Mouse (Mus musculus) testis, adult 2 months (tissue): ENCODE measurements around the gene Abhd13. TPM values are rescaled to one million over a fixed set of nuclear protein-coding genes. Genes with fewer than 3 reads are reported as not detected.

Experiments used
- H3K27ac ChIP-seq: fragments of 200-500 bp; 2 replicates; pipeline ENCODE4 v1.5.1; 2012; ENCODE audit warnings: low read depth, low read length; ENCODE audit not compliant: control insufficient read depth, insufficient read depth
- H3K27me3 ChIP-seq: fragments of 200-500 bp; 2 replicates; pipeline ENCODE4 v1.6.1; 2012; ENCODE audit warnings: mild to moderate bottlenecking, low read length, moderate library complexity; ENCODE audit not compliant: control insufficient read depth, insufficient read depth
- H3K36me3 ChIP-seq: fragments of 200-500 bp; 2 replicates; pipeline ENCODE4 v1.6.1; 2012; ENCODE audit warnings: mild to moderate bottlenecking, low read length; ENCODE audit not compliant: control insufficient read depth, insufficient read depth
- H3K4me1 ChIP-seq: fragments of 200-500 bp; 2 replicates; pipeline ENCODE4 v1.6.1; 2012; ENCODE audit warnings: low read length; ENCODE audit not compliant: control insufficient read depth, insufficient read depth
- H3K4me3 ChIP-seq: fragments of 200-500 bp; 2 replicates; pipeline ENCODE4 v1.5.1; 2012; ENCODE audit warnings: low read depth, mild to moderate bottlenecking, low read length, moderate library complexity, mixed read lengths; ENCODE audit not compliant: control insufficient read depth
- CTCF ChIP-seq: fragments of 200-500 bp; IDR thresholded peaks from 2 replicates; pipeline ENCODE4 v1.5.1; 2012; ENCODE audit warnings: low read depth, mild to moderate bottlenecking, inconsistent platforms, low read length, moderate library complexity; ENCODE audit not compliant: control insufficient read depth, insufficient read depth, insufficient replicate concordance
- POLR2A ChIP-seq: fragments of 200-500 bp; IDR thresholded peaks from 2 replicates; pipeline ENCODE4 v1.6.1; 2012; ENCODE audit warnings: low read depth, mild to moderate bottlenecking, inconsistent platforms, low read length, moderate library complexity; ENCODE audit not compliant: control insufficient read depth
- polyA plus RNA-seq: library from polyadenylated mRNA; depleted of rRNA; stranded (reverse); fragments of >200 nt; gene quantifications from 2 replicates; pipeline ENCODE4 v1.2.3, GENCODE M21; 2012

The Abhd13 gene
- polyA plus RNA-seq, 1 experiment: 2.2 TPM

- Histone ChIP-seq H3K27ac (no peak overlapping the region), H3K27me3 (no peaks in the 10 kb centered on the region), H3K36me3 (no peaks in the 10 kb centered on the region), H3K4me3 (no peak overlapping the region), H3K4me1 (no peaks in the 10 kb centered on the region)
- TF ChIP-seq POLR2A: no peak
These were observed 17.6 kb upstream of the Abhd13 start for GRCm38 (mm10) chr8:9959919-9960318.

- H3K27ac ChIP-seq: no peak overlapping the region
- no peak for TF ChIP-seq CTCF
- TF ChIP-seq POLR2A: no peak
- peaks cover 3% of the 10 kb centered on the region for H3K4me1 ChIP-seq
- H3K36me3 ChIP-seq: peaks cover 2% of the 10 kb centered on the region; the same call in 1 of the 2 replicates
- no peaks in the 10 kb centered on the region for H3K27me3 ChIP-seq
- H3K4me3 ChIP-seq: no peak overlapping the region
These were observed 5.6 kb upstream of the Abhd13 start for GRCm38 (mm10) chr8:9971866-9972265.

- Histone ChIP-seq H3K36me3 (peaks cover 2% of the 10 kb centered on the region; the same call in 1 of the 2 replicates), H3K27ac (no peak overlapping the region), H3K4me1 (peaks cover 9% of the 10 kb centered on the region), H3K4me3 (no peak overlapping the region), H3K27me3 (no peaks in the 10 kb centered on the region)
- TF ChIP-seq CTCF: no peak
- TF ChIP-seq POLR2A: no peak
These were observed 2.2 kb upstream of the Abhd13 start for GRCm38 (mm10) chr8:9975276-9975675.

GRCm38 (mm10) chr8:9975898-9976611 lies 1.5 kb upstream of the Abhd13 start:
- Histone ChIP-seq H3K27ac (peak overlapping the region; percentile 40; the same call in 1 of the 2 replicates), H3K27me3 (no peaks in the 10 kb centered on the region), H3K4me1 (peaks cover 9% of the 10 kb centered on the region), H3K4me3 (peak overlapping the region; percentile 94), H3K36me3 (peaks cover 2% of the 10 kb centered on the region; the same call in 1 of the 2 replicates)
- TF ChIP-seq CTCF (peak; percentile 50; the same call in 1 of the 2 replicates), POLR2A (peak; percentile 84)

GRCm38 (mm10) chr8:9977016-9977415 lies 491 bp upstream of the Abhd13 start:
- Histone ChIP-seq H3K27me3 (no peaks in the 10 kb centered on the region), H3K27ac (peak overlapping the region; percentile 87), H3K4me3 (peak overlapping the region; percentile 98), H3K36me3 (peaks cover 2% of the 10 kb centered on the region; the same call in 1 of the 2 replicates), H3K4me1 (peaks cover 9% of the 10 kb centered on the region)
- TF ChIP-seq CTCF (no peak), POLR2A (no peak)

GRCm38 (mm10) chr8:9978475-9979230 lies 1.1 kb downstream of the Abhd13 start:
- no peak overlapping the region for H3K27ac ChIP-seq
- H3K36me3 ChIP-seq: no peaks in the 10 kb centered on the region
- peaks cover 9% of the 10 kb centered on the region for H3K4me1 ChIP-seq
- peak overlapping the region; percentile 98 for H3K4me3 ChIP-seq
- no peaks in the 10 kb centered on the region for H3K27me3 ChIP-seq
- TF ChIP-seq POLR2A: no peak
- no peak for TF ChIP-seq CTCF

- peaks cover 9% of the 10 kb centered on the region for H3K4me1 ChIP-seq
These were observed 2.2 kb downstream of the Abhd13 start for GRCm38 (mm10) chr8:9979746-9980145.

More at GRCm38 (mm10) chr8:9979746-9980145, 2.2 kb downstream of the Abhd13 start:
- Histone ChIP-seq H3K27ac (no peak overlapping the region), H3K4me3 (no peak overlapping the region), H3K27me3 (no peaks in the 10 kb centered on the region), H3K36me3 (no peaks in the 10 kb centered on the region)
- TF ChIP-seq POLR2A (no peak), CTCF (no peak)
